Mouse (Mus musculus) forelimb bud, embryonic 11.5 days (tissue): ENCODE measurements at regions not wholly inside any gene's neighbourhood (a gene's known extent, or its start where the extent isn't known, plus 50 kb on each side); places are given as distances from the start of the nearest gene placed in this dataset.

Experiments used
- DNase-seq: peaks from one replicate; pipeline ENCODE4 v3.0.0-alpha.2; 2012; ENCODE audit warnings: low read depth, low spot score

DNA sequence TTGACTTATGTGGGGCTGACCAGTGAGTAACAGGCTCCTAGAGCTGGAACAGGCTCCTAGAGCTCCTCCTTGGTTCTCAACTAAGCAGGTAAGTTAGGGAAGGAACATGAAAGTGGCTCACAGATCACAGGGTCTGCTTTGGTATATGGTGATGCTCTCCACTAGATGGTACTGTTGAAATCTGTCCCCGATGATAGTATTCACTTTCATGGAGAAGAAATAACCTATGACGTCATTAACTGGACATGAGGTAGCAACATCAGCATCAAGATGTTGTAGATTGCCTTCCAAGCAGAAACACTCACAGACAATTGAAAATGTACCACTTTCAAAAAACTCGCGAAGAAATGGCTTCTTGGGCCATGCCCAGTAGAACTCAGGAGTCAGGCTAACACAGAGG lies 195.3 kb upstream of the Atp5g3 start:
- no peak for DNase-seq

DNA sequence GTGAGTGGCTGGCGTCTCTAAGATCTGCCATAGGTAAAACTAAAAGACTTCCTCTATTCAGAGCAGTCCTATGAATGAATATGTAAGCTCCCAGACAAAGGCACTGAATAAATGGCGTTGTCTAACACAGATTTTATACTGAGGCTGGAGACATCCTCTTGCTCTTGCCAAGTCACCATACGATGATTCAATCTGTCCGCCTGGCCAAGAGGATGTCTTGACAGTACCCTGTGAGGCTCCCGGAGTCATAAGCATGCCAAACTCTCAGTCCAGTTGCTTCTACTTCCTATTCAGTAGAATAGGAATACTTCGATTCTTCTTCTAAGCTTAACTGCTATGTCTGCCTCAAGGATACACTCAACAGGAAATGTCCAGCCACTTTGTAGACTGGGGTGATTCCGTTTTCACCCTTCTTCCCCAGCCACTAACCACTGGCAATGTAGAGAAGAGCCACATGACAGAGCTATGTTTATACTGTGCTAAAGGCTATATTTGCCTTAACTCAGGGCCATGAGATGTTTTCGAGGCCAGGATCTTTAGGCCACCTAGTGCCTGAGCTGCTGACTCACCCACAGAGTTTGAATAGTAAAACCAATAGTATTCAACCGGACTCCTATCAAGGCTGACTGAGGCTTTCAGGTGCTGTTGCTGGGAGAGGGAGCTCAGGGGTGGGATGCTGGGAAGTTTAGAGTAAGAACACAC lies 188.7 kb upstream of the Atp5g3 start:
- no peak for DNase-seq

GRCm38 (mm10) chr2:74096809-74097208 lies 185.7 kb upstream of the Atp5g3 start:
- DNase-seq = no peak

DNA sequence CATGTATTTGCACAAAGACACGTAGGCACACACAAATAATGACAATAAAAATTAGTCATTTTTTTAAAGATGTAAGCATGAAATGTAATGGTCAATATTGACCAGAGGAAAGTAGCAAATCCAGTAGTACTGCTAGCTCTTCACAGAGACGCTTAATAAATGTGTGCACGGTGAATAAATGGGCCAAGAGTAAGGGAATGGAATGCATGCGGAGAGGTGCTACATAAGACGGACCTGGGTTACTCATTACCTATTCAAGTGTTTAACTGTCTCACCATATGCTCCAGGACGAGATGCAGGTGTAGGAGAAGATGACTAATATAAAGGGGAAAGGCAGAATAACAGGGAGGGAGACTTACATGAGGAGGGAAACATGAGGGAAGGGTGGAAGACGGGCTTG lies 182.4 kb upstream of the Atp5g3 start:
- no peak for DNase-seq

DNA sequence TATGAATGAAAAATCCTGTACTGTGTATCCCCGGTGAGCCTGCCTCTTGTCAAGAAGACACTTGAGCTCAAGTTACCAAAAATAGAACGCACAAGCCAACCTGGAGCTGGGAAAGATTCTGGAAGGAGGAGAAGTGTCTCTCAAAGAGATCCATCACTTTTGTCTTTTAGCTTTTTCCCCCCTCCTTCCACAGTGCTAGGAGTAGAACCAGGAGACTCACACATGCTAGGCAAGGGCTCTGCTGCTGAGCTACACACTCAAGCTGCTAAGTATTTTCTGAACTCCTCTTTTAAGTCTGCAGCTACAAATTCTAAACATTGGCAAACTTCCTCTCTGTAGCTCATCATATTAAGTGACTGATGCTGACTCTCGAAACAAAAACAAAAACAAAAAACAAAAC lies 176.2 kb upstream of the Atp5g3 start:
- DNase-seq = no peak

DNA sequence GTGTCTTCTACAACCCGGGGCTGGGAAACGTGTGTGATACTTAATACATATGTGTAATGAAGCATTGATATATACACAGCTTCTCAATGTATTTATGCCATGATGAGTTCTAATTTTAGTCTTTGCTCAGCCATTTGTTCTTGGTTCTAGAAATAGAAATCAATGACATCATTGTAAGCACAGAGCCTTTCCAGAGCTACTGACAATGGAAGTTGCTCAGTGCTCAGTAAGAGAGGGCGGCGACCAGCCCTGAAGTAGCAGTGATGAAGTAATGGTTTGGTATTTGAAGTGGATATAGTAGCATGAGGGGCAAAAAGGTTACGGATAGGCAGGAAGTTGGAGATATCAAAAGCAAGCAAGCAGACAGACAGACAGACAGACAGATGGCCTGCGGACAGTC lies 173.8 kb upstream of the Atp5g3 start:
- no peak for DNase-seq

GRCm38 (mm10) chr2:74076774-74077173 lies 165.6 kb upstream of the Atp5g3 start:
- no peak for DNase-seq

- DNase-seq = peak; percentile 51
These were observed 164.4 kb upstream of the Atp5g3 start for GRCm38 (mm10) chr2:74075566-74075965.

- no peak for DNase-seq
These were observed 162.3 kb upstream of the Atp5g3 start for GRCm38 (mm10) chr2:74073396-74073795.

DNA sequence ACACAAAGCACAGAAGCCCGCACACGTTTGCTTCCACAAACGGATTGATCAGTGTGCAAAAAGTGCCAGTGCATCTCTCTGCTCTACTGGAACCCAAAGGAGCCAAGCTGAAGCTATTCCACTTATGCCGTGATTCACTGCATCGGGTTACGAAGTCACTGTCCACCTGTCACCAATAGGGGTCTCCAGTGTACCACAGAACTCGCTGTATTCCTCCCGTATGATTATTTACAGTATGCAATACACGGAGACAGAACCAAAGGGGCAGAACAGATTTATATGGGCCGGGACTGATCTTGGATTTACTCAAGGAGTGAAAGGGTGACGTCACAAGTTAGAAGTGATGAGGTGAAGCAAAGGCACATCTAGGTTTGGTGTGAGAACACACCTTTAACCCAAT lies 155.5 kb upstream of the Atp5g3 start:
- peak; percentile 86 for DNase-seq

DNA sequence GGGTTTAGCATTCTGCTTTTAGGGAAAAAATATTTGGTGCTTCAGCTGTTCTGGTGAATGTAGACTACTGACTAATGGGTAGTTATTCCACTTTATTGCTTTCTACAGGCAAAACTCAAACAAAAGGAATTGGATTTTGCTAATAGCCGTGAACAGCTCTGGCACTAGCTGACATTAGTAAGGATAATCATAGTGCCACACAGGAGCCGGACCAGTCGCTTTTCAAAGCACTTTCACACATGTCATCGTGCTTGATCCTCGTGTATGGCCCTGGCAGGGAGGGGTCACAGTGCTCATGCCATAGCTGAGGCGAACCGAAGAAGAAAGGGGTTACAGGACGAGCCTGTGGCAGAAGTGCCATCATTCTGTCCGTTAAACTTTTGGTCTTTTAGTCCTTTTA lies 153.2 kb upstream of the Atp5g3 start:
- no peak for DNase-seq

GRCm38 (mm10) chr2:74063777-74064176 lies 152.7 kb upstream of the Atp5g3 start:
- DNase-seq = no peak

GRCm38 (mm10) chr2:74063302-74063701 lies 152.2 kb upstream of the Atp5g3 start:
- DNase-seq = no peak

DNA sequence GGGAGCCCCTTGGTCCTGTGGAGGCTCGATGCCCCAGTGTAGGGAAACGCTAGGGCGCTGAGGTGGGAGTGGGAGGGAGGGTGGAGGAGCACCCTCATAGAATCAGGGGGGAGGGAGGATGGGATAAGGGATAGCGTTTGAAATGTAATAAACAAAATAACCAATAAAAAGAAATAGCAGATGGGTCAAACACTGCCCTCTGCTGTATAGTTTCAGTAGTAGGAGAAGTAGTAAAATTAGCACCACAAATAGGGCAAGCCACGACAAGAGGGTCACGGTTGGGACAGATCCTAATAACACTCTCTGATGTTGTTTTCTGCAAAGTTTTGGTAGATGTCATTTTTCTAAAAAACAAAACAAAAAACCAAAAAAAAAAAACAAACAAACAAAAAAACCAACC lies 131.3 kb upstream of the Atp5g3 start:
- no peak for DNase-seq

DNA sequence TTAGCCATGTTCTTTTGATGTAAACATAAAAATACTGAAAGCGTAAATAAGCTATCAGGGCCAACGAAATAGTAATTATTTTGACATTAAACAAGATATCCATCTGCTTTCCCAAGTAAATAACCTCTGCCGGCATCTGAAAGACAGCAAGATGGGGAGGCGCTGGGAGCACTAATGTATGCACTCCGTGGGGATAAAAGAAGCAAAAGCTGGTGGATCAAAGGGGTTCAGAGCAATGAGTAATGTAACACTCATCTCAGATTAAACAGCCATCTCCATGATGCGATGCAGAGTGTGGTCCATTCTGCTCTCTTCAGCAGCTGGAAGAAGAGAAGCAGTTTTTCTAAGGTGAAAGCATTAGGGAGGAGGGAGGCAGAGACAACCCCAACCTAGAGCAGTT lies 128.5 kb upstream of the Atp5g3 start:
- no peak for DNase-seq

DNA sequence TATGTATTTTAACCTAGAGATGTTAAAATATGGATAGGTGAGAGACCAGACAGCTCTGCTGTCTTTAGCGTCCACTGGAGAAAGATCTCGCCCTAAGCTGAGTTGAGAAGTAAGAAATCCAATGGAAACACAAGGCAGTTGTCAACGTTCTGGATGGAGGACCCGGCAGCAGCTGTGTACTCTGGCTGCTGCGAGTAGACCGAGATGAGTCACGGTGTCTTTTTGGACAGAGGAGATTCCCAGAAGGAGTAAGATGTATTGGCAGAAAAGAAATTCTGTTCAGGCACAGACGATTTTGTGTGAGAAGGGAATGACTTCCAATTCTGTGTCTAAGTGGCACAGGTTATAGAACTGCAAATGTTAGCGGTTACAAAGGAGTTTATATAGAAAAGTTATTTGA lies 124.9 kb upstream of the Atp5g3 start:
- DNase-seq = no peak

DNA sequence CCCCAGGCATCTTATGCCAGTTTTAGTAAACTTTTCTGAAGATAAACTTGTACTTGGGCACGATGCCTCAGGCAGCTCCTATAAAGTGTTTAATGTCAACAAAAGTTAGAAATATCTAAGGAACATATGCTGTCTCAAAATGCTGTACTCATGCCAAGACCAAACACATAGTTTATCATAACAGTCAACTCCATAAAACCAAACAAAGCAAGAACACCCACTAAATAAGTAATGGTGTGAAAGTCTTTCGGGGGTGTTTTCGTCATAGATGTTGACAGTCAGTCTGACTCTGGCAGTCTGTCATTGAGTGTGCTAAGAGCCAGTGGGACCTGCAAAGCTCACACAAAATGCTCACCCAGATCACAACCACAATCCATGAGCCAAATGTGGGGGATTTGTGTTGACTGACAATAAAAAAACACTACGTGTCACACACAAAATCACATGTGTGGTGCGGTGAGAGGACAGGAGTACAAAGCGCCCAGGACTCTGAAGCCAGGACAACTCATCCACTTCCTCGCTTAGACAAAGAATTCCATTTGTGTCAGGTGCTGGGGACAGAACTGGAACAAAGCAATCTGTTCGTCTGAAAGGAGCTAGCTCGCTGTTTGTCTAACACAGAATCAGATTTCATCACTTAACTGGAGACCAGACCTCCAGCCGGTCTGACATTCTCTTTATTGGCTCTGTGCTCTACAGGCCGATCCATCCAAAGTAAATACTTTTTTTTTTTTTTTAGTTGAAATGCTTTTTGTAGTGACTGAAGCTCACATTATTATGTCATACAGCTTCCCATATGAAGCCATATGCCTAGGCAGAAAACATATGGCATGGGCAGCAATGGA lies 121.3 kb upstream of the Atp5g3 start:
- DNase-seq = no peak

- DNase-seq = no peak
These were observed 118.8 kb upstream of the Atp5g3 start for GRCm38 (mm10) chr2:74029938-74030337.

DNA sequence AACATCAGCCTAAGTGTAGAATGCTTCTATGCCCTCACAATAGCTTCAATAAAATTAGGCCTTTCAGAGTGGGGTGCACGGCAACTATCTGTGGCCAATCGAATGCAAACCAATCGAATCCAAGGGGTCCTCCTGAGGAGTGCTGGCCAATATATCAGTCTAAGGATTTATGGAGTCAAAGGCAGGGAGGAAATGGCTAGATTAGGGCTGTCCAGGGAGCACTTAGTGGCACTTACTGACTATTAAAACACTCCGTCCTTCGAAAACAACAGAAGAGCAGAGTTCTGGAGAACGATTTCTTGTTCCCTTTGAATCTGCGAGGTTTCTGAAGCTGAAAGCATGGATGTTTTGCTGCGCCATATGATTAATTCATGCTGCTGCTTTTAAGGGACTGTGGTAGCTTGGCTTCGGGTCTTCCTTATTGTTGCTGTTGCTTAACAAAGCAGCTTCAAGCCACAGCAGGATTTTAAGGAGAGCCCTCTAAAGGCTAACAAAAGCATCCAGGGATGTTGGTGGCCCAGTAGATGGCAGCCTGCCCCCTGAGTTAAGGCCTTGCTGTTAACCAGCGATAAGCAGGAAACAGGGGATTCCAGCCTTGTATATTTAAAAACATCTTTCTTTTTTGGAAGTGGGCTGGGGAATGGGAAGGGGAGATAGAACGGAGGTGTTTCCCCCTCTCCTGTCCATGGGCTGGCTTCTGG lies 116.4 kb upstream of the Atp5g3 start:
- peak; percentile 56 for DNase-seq

GRCm38 (mm10) chr2:74015146-74015545 lies 104.0 kb upstream of the Atp5g3 start:
- DNase-seq = no peak

DNA sequence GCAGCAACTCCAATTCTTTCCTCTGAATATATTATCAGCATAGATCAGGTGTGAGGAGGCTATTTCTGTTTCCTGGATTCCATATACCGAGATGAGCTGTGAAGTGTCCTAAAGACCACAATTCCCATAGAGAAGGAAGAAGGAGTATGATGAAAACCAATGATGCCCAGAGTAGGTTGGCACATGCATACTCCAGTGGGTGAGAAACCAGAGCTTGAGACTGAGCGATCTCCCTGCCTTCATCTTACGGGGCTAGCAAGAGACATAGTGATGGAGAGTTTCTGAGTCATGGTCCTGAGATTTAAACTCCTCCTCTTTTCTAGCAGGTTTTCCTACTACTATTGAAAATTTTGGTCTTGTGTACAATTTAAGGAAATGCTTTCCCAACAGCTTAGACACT lies 103.1 kb upstream of the Atp5g3 start:
- DNase-seq = no peak

DNA sequence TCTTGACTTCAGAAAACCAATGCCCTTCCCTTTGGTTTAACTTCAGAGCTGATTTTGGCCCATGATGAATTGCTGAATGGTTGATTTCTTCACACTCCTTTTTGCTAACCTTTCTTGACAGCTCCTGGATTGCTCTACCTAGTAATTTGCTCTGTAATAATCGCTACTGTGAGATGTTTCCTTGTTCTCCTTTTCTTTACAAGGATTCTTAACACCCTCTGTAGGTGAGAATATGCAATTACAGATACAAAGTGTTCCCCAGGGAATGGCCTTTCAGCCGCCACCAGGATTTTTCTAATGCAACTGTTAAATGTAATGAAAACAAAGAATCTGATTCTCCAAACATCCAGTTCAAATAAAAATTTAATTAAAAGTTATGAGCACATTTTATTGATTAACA lies 87.4 kb upstream of the Atp5g3 start:
- peak; percentile 60 for DNase-seq

GRCm38 (mm10) chr2:73996986-73997385 lies 85.9 kb upstream of the Atp5g3 start:
- DNase-seq = peak; percentile 42
